Mouse (Mus musculus) ES-Bruce4 (cell line): Measurements from ENCODE around the gene Astn2. TPM values are rescaled to one million over a fixed set of nuclear protein-coding genes. Genes with fewer than 3 reads are reported as not detected.

ENCODE experiments used
- H3K27ac ChIP-seq: 2 replicates; pipeline ENCODE4 v1.5.1; 2012; ENCODE audit warnings: low read length, inconsistent platforms; ENCODE audit not compliant: insufficient read depth
- H3K27me3 ChIP-seq: 2 replicates; pipeline ENCODE4 v1.6.1; 2012; ENCODE audit warnings: mild to moderate bottlenecking, low read length, inconsistent platforms; ENCODE audit not compliant: control insufficient read depth, poor library complexity, insufficient read depth, severe bottlenecking
- H3K36me3 ChIP-seq: 2 replicates; pipeline ENCODE4 v1.6.1; 2012; ENCODE audit warnings: inconsistent platforms, mild to moderate bottlenecking, low read length, moderate library complexity; ENCODE audit not compliant: control insufficient read depth, poor library complexity, insufficient read depth, severe bottlenecking
- H3K4me1 ChIP-seq: one replicate; pipeline ENCODE4 v1.8.1; 2011; ENCODE audit warnings: low read length; ENCODE audit not compliant: control insufficient read depth, insufficient read depth
- H3K4me3 ChIP-seq: 2 replicates; pipeline ENCODE4 v1.5.1; 2011; ENCODE audit warnings: low read depth, mild to moderate bottlenecking, low read length
- H3K9ac ChIP-seq: 2 replicates; pipeline ENCODE4 v1.6.1; 2012; ENCODE audit warnings: low read depth, mild to moderate bottlenecking, inconsistent platforms; ENCODE audit not compliant: poor library complexity, severe bottlenecking
- H3K9me3 ChIP-seq: replicated peaks from 2 replicates; pipeline ENCODE4 v1.6.1; 2012; ENCODE audit warnings: mild to moderate bottlenecking, low read length, inconsistent platforms; ENCODE audit not compliant: control insufficient read depth, poor library complexity, insufficient read depth, severe bottlenecking
- CTCF ChIP-seq: IDR thresholded peaks from one replicate; pipeline ENCODE4 v1.8.1; 2011; ENCODE audit warnings: low read depth, low read length
- EP300 ChIP-seq: IDR thresholded peaks from 2 replicates; pipeline ENCODE4 v1.6.1; 2011; ENCODE audit warnings: low read depth, low read length; ENCODE audit not compliant: insufficient read depth
- POLR2A ChIP-seq: IDR thresholded peaks from one replicate; pipeline ENCODE4 v1.8.1; 2011; ENCODE audit warnings: low read length; ENCODE audit not compliant: insufficient read depth
- polyA plus RNA-seq: library from polyadenylated mRNA; stranded (reverse); fragments of >200 nt; gene quantifications from 2 replicates; pipeline ENCODE4 v1.2.4, GENCODE M21; 2011; ENCODE audit warnings: low read depth; ENCODE audit not compliant: missing spikeins, insufficient read depth, insufficient read length

Gene Astn2
- polyA plus RNA-seq, 1 experiment: not detected

DNA sequence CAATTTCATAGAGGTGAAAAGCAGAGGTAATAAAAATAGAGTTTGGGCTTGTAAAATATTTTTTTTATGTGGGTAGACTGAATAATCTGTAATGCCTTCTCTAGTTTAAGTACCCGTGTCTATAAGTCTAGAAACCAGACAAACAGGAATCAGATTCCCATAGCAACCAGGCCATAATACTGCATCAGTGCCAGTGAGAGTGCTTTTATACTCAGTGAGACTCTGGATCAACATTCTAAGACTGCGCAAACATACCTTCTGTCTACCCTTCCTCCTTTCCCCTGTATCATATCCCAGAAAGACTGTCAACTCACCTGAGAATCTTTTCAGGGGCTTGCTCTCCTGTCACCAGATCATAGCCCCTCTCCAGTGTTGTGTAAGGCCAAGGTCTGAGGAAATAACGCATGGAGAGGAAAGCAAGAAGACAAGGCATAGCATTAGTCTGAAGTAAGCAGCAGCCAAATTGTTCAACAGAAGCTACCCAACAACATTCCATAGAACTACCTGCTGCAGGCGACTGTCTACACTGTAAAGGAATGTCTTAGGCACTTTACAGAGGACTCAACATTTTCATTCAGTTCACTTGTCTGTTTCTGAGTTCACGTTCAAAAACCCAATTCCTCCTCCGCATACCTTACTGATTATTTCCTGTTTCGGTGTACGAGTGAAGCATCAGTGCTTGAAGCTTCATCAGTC is 492.0 kb downstream of the Astn2 start:
- no peak overlapping the region for H3K9ac ChIP-seq
- H3K27me3 ChIP-seq: no peaks in the 10 kb centered on the region
- H3K4me1 ChIP-seq: no peaks in the 10 kb centered on the region
- H3K27ac ChIP-seq: no peak overlapping the region
- no peaks in the 10 kb centered on the region for H3K9me3 ChIP-seq
- H3K36me3 ChIP-seq: no peaks in the 10 kb centered on the region
- no peak overlapping the region for H3K4me3 ChIP-seq
- TF ChIP-seq EP300: no peak
- no peak for TF ChIP-seq POLR2A
- TF ChIP-seq CTCF: no peak

- no peak for TF ChIP-seq POLR2A
- no peak for TF ChIP-seq CTCF
- TF ChIP-seq EP300: no peak
- H3K9me3 ChIP-seq: no peaks in the 10 kb centered on the region
- H3K9ac ChIP-seq: no peak overlapping the region
- no peaks in the 10 kb centered on the region for H3K36me3 ChIP-seq
- no peaks in the 10 kb centered on the region for H3K27me3 ChIP-seq
- H3K4me3 ChIP-seq: no peak overlapping the region
- no peak overlapping the region for H3K27ac ChIP-seq
- H3K4me1 ChIP-seq: no peaks in the 10 kb centered on the region
Measured at GRCm38 (mm10) chr4:65907660-65908059, 496.8 kb downstream of the Astn2 start.

DNA sequence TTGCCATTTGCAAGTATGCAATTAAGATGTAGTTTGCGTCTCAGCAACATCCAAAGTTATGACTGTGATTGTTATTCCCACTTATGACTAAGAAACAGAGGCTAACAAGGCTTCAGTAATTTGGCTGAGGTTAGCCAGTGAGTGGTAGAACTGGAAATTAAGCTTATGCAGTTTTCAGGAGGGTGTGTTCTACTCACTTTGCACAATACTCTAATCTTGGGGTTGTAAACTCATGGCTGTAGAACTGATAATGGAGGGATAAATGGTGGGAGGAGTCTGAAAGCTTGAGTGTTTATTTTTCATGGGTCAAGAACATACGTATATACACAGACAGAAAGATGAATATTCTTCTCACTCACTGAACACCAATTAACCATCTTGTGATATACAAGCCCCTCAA is 499.4 kb downstream of the Astn2 start:
- Histone ChIP-seq H3K4me3 (no peak overlapping the region), H3K9ac (no peak overlapping the region), H3K36me3 (no peaks in the 10 kb centered on the region), H3K27ac (no peak overlapping the region), H3K4me1 (no peaks in the 10 kb centered on the region), H3K27me3 (no peaks in the 10 kb centered on the region), H3K9me3 (no peaks in the 10 kb centered on the region)
- TF ChIP-seq CTCF (no peak), EP300 (no peak), POLR2A (no peak)

DNA sequence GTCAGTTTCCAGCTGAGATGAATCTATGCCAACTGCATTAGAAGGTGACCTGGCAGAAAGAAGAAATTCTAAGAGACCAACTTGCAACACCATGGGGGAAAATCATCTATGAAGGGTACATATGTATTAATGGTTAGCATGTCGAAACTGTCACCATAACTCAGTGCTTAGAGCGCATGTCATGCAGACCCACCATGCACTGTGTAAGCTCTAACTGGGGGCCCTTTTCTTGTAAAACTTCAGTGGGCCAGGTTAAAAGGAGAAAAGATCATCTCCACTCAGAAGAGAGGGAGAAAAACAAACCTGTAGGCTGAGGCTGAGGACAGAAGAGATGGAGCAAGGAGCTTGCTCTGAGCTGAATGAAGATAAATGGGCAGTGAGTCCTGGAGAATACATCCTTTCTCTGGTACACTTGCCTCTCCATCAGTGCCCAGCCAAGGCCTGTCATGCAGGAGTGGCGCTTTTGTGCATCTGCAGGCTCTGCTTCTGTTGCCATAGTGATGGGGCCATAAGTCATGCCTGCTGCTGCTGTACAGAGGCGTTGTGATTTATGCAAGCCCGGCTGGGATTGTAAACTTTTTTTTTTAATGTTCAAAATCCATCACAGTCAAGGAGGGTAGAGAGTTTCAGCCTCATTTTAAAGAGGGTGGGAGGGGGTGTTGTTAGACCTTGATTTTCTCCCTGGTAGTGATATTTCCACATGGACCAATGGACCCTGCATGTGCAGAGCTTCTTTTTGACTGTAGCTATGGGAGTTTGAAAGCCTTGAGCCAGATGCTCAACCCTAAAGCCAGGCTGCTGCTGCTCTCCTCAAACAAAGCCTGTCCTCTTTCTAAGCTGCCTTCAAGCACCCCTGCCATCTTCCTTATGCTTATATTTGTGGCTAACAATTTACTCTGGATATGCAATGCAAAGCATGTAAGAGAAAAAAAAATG is 508.1 kb downstream of the Astn2 start:
- H3K36me3 ChIP-seq: no peaks in the 10 kb centered on the region
- no peaks in the 10 kb centered on the region for H3K4me1 ChIP-seq
- TF ChIP-seq EP300: no peak
- TF ChIP-seq CTCF: no peak
- no peak for TF ChIP-seq POLR2A
- no peaks in the 10 kb centered on the region for H3K27me3 ChIP-seq
- H3K4me3 ChIP-seq: no peak overlapping the region
- no peaks in the 10 kb centered on the region for H3K9me3 ChIP-seq
- H3K9ac ChIP-seq: no peak overlapping the region
- H3K27ac ChIP-seq: no peak overlapping the region

DNA sequence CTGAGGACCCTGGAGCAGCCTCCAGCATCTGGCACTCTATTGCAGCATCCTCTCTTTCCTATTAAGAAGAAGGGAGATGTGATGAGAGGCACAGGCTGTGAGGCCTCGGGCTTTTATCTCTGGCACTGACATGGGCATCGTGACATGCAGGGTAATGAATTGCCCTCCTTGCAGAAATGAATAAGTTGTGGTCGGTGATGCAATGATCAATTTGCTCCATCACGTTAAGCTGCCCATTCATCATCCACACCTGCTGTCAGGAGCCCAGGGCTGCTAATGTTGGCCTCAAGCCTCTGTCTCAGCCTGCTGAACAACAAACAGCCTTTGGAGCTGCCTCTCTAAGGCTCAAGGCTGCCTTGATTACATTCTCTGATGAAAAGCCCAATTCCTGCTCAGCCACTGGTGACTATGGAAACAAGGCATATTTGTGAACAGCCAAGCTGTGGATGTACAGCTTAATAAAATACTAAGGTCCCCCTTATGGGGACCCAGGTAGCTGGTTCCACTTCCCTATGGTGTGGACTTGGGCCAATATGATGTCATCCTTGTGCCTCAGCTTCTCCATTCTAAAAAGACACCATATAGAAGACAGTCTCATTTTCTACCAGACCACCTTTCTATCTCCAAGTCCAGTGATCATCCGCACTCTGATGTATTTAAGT is 515.9 kb downstream of the Astn2 start:
- no peak overlapping the region for H3K27ac ChIP-seq
- no peaks in the 10 kb centered on the region for H3K4me1 ChIP-seq
- TF ChIP-seq POLR2A: no peak
- no peak for TF ChIP-seq EP300
- TF ChIP-seq CTCF: no peak
- H3K9ac ChIP-seq: no peak overlapping the region
- H3K9me3 ChIP-seq: no peaks in the 10 kb centered on the region
- no peaks in the 10 kb centered on the region for H3K27me3 ChIP-seq
- H3K4me3 ChIP-seq: no peak overlapping the region
- H3K36me3 ChIP-seq: no peaks in the 10 kb centered on the region

DNA sequence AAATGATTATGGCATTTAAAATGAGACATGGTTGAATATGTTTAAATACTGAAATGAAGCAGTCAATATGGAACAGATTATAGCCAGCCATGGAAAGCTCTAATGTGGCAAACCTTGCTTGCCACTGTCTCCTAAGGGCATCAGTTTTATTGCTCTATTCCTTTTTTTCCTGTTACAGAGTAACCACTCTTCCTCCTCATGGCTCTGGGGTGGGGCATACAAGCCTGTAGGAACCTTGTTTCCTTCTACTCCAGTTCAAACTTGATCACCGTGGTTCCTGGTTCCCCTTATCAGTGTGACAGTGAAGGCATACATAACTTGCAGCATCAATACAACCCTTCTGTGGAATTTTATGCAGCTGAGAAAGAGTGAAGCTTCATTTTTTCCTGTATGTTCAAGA is 517.5 kb downstream of the Astn2 start:
- Histone ChIP-seq H3K9me3 (no peaks in the 10 kb centered on the region), H3K4me3 (no peak overlapping the region), H3K27ac (no peak overlapping the region)

More for the DNA sequence above, 517.5 kb downstream of the Astn2 start:
- H3K27me3 ChIP-seq: no peaks in the 10 kb centered on the region
- H3K4me1 ChIP-seq: no peaks in the 10 kb centered on the region
- H3K36me3 ChIP-seq: no peaks in the 10 kb centered on the region
- TF ChIP-seq POLR2A (no peak), CTCF (no peak), EP300 (no peak)
- no peak overlapping the region for H3K9ac ChIP-seq
